Mouse (Mus musculus) myocyte (in vitro differentiated cells): ENCODE measurements around the gene Nup37. TPM values are rescaled to one million over a fixed set of nuclear protein-coding genes. Genes with fewer than 3 reads are reported as not detected.

ENCODE experiments used
- H3K27me3 ChIP-seq: one replicate; pipeline ENCODE4 v1.6.1; 2011; ENCODE audit not compliant: control insufficient read depth, insufficient read depth, insufficient read length
- H3K36me3 ChIP-seq: one replicate; pipeline ENCODE4 v1.6.1; 2011; ENCODE audit not compliant: control insufficient read depth, insufficient read depth
- H3K4me2 ChIP-seq: one replicate; pipeline ENCODE4 v1.6.1; 2011; ENCODE audit warnings: low read depth, control low read depth
- H3K4me3 ChIP-seq: one replicate; pipeline ENCODE4 v1.5.1; 2011; ENCODE audit warnings: mild to moderate bottlenecking, control low read depth, moderate library complexity
- H3K79me2 ChIP-seq: one replicate; pipeline ENCODE4 v1.6.1; 2011; ENCODE audit not compliant: control insufficient read depth, insufficient read depth
- H3ac ChIP-seq: one replicate; pipeline ENCODE4 v1.6.1; 2011; ENCODE audit not compliant: control insufficient read depth, insufficient read length
- CEBPB ChIP-seq: IDR thresholded peaks from 2 replicates; pipeline ENCODE4 v1.6.1; 2011; ENCODE audit warnings: mild to moderate bottlenecking, moderate library complexity; ENCODE audit not compliant: poor library complexity, insufficient read depth, severe bottlenecking
- E2F4 ChIP-seq: IDR thresholded peaks from one replicate; pipeline ENCODE4 v1.6.1; 2011; ENCODE audit warnings: mild to moderate bottlenecking, control low read depth, moderate library complexity; ENCODE audit not compliant: insufficient read depth
- MAX ChIP-seq: IDR thresholded peaks from one replicate; pipeline ENCODE4 v1.6.1; 2011; ENCODE audit warnings: low read depth, mild to moderate bottlenecking, control low read depth
- MYOD1 ChIP-seq, 3 experiments: IDR thresholded peaks; one replicate each; pipeline ENCODE4 v1.6.1; 2011; ENCODE audit warnings: control low read depth in 2 of 3, low read depth in 2 of 3, mild to moderate bottlenecking in 2 of 3, moderate library complexity in 1 of 3; ENCODE audit not compliant: insufficient read length in 2 of 3, control insufficient read depth in 1 of 3
- MYOG ChIP-seq, 3 experiments: IDR thresholded peaks; one replicate each; pipeline ENCODE4 v1.6.1; 2011; ENCODE audit warnings: control low read depth in 2 of 3, low read depth in 2 of 3, mild to moderate bottlenecking in 2 of 3; ENCODE audit not compliant: insufficient read length in 2 of 3, control insufficient read depth in 1 of 3, insufficient read depth in 1 of 3
- POLR2A ChIP-seq: IDR thresholded peaks from one replicate; pipeline ENCODE4 v1.6.1; 2011; ENCODE audit warnings: low read depth, mild to moderate bottlenecking, control low read depth, moderate library complexity; ENCODE audit not compliant: insufficient read length
- POLR2AphosphoS2 ChIP-seq: IDR thresholded peaks from one replicate; pipeline ENCODE4 v1.6.1; 2011; ENCODE audit warnings: low read depth, control low read depth; ENCODE audit not compliant: insufficient read length
- REST ChIP-seq: IDR thresholded peaks from one replicate; pipeline ENCODE4 v1.6.1; 2011; ENCODE audit warnings: mild to moderate bottlenecking, control low read depth, moderate library complexity; ENCODE audit not compliant: insufficient read depth, insufficient read length
- SRF ChIP-seq: IDR thresholded peaks from one replicate; pipeline ENCODE4 v1.6.1; 2011; ENCODE audit warnings: low read depth; ENCODE audit not compliant: control insufficient read depth, insufficient read length
- TCF12 ChIP-seq: IDR thresholded peaks from one replicate; pipeline ENCODE4 v1.6.1; 2011; ENCODE audit warnings: mild to moderate bottlenecking, control low read depth; ENCODE audit not compliant: poor library complexity, insufficient read depth, severe bottlenecking
- TCF3 ChIP-seq: IDR thresholded peaks from one replicate; pipeline ENCODE4 v1.6.1; 2011; ENCODE audit warnings: low read depth, control low read depth; ENCODE audit not compliant: insufficient read length
- USF1 ChIP-seq: IDR thresholded peaks from one replicate; pipeline ENCODE4 v1.6.1; 2011; ENCODE audit warnings: low read depth, mild to moderate bottlenecking, control low read depth, moderate library complexity
- polyA plus RNA-seq: library from polyadenylated mRNA; unstranded; fragments of >200 nt; fragmentation: generic; extraction: Trizol; gene quantifications from one replicate; pipeline ENCODE4 v1.2.1, GENCODE M21; 2012; ENCODE audit warnings: missing spikeins

The Nup37 gene
- polyA plus RNA-seq, 1 experiment: 11.9 TPM

- no peak overlapping the region for H3ac ChIP-seq
- H3K4me3 ChIP-seq: no peak overlapping the region
- no peaks in the 10 kb centered on the region for H3K27me3 ChIP-seq
- H3K36me3 ChIP-seq: peaks cover 3% of the 10 kb centered on the region
- H3K79me2 ChIP-seq: no peaks in the 10 kb centered on the region
- H3K4me2 ChIP-seq: no peak overlapping the region
- no peak for TF ChIP-seq REST
- TF ChIP-seq TCF12: no peak
Observed at GRCm38 (mm10) chr10:88167438-88168077, 20.8 kb downstream of the Nup37 start.

- Histone ChIP-seq H3K27me3 (no peaks in the 10 kb centered on the region), H3K4me2 (peak overlapping the region; percentile 76), H3K79me2 (no peaks in the 10 kb centered on the region), H3K36me3 (peaks cover 5% of the 10 kb centered on the region), H3ac (peak overlapping the region; percentile 64), H3K4me3 (peak overlapping the region; percentile 41)
- TF ChIP-seq TCF3 (no peak), E2F4 (no peak), MYOG (IDR thresholded peaks at IDR 0.05; ENCODE audit: control insufficient read depth in 1 of 3, insufficient read depth in 1 of 3, insufficient read length in 2 of 3, low read depth in 2 of 3) (no peak), REST (no peak), TCF12 (no peak), USF1 (no peak), CEBPB (no peak), SRF (no peak), POLR2A (no peak), POLR2AphosphoS2 (no peak), MAX (no peak), MYOD1 (IDR thresholded peaks at IDR 0.05; ENCODE audit: control insufficient read depth in 1 of 3, insufficient read length in 2 of 3, low read depth in 2 of 3) (no peak)
Observed at GRCm38 (mm10) chr10:88200541-88200940, 53.7 kb downstream of the Nup37 start.

GRCm38 (mm10) chr10:88200951-88201638 is 54.3 kb downstream of the Nup37 start, which contains the start of gene Washc3:
Gene Washc3 (plus strand): TSS chr10:88201093.
- H3K79me2 ChIP-seq: no peaks in the 10 kb centered on the region
- no peaks in the 10 kb centered on the region for H3K27me3 ChIP-seq
- H3ac ChIP-seq: peak within 1 kb of the TSS; percentile 64
- H3K36me3 ChIP-seq: peaks cover 9% of the 10 kb centered on the region
- H3K4me2 ChIP-seq: peak within 1 kb of the TSS; percentile 76
- peak within 1 kb of the TSS; percentile 41 for H3K4me3 ChIP-seq
- TF ChIP-seq TCF12 (no peak), USF1 (no peak), TCF3 (no peak), MYOG (IDR thresholded peaks at IDR 0.05; ENCODE audit: control insufficient read depth in 1 of 3, insufficient read depth in 1 of 3, insufficient read length in 2 of 3, low read depth in 2 of 3) (no peak), CEBPB (no peak), POLR2AphosphoS2 (peak; percentile 80), MAX (no peak), REST (no peak), POLR2A (peak; percentile 57), E2F4 (no peak), MYOD1 (IDR thresholded peaks at IDR 0.05; ENCODE audit: control insufficient read depth in 1 of 3, insufficient read length in 2 of 3, low read depth in 2 of 3) (no peak), SRF (no peak)

GRCm38 (mm10) chr10:88201650-88202049 is 54.9 kb downstream of the Nup37 start:
- Histone ChIP-seq H3K79me2 (no peaks in the 10 kb centered on the region), H3K4me3 (peak overlapping the region; percentile 41), H3ac (peak overlapping the region; percentile 64), H3K27me3 (no peaks in the 10 kb centered on the region), H3K4me2 (peak overlapping the region; percentile 73), H3K36me3 (peaks cover 9% of the 10 kb centered on the region)
- TF ChIP-seq E2F4: no peak

GRCm38 (mm10) chr10:88202581-88202980 is 55.8 kb downstream of the Nup37 start:
- no peak for TF ChIP-seq TCF3
- TF ChIP-seq E2F4: no peak
- no peak for TF ChIP-seq TCF12
- no peak for TF ChIP-seq MYOD1 (IDR thresholded peaks at IDR 0.05; ENCODE audit: control insufficient read depth in 1 of 3, insufficient read length in 2 of 3, low read depth in 2 of 3)
- no peak for TF ChIP-seq CEBPB
- no peak for TF ChIP-seq SRF
- TF ChIP-seq MYOG (IDR thresholded peaks at IDR 0.05; ENCODE audit: control insufficient read depth in 1 of 3, insufficient read depth in 1 of 3, insufficient read length in 2 of 3, low read depth in 2 of 3): no peak
- Histone ChIP-seq H3K4me2 (no peak overlapping the region), H3ac (no peak overlapping the region), H3K36me3 (peaks cover 9% of the 10 kb centered on the region), H3K4me3 (no peak overlapping the region), H3K79me2 (no peaks in the 10 kb centered on the region), H3K27me3 (no peaks in the 10 kb centered on the region)
